ENCODE assay signal across 8 mouse cellular contexts in the genomic region with DNA sequence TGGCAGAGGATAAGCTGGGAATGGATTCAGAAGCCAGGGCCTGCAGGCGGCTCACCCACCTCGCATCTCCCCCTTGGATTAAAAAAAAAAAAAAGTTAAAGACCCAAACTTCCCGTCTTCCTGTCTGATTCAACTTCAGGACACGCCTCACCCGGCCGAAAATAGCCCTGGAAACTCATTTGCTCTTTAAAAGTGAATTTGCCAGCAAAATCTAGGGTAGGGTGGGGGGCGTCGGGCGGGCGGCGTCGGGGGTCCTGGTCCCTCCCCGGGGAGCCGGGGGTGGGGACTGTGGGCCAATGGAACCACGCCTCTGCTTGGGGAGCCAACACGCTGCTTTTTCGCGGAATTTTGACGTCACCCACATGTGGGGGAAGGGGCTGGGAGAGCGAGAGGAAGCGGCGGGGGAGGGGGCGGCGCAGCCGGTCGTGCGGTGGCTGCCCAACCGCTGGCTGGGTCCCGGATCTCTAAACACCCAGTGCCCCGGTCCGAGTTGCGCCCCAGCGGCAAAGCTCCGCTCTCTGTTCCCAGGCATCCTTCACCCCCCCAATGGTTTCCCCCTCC. TPM values are rescaled to one million over a fixed set of nuclear protein-coding genes. Genes with fewer than 3 reads are reported as not detected.
DNase-seq lines count a peak whose midpoint lies in the region; ATAC-seq lines count a peak whose summit lies in the region.

No protein-coding gene starts in this region.

- H3K27ac ChIP-seq in forebrain, embryonic 13.5 days = no peak overlapping the region
- H3K27ac ChIP-seq in hindbrain, embryonic 14.5 days = no peak overlapping the region
- H3K27ac ChIP-seq in liver, embryonic 11.5 days (ENCODE audit: low read depth, low read length) = peak overlapping the region; percentile 77; the same call in 1 of the 2 replicates

- H3K4me1 ChIP-seq in forebrain, embryonic 13.5 days = peaks cover 54% of the 10 kb centered on the region
- peaks cover 44% of the 10 kb centered on the region for H3K4me1 ChIP-seq in hindbrain, embryonic 14.5 days (replicated peaks; ENCODE audit: control insufficient read depth, insufficient read depth, low read length)
- H3K4me1 ChIP-seq in liver, embryonic 11.5 days (replicated peaks; ENCODE audit: control insufficient read depth, insufficient read depth, low read length) = peaks cover 31% of the 10 kb centered on the region

- H3K9ac ChIP-seq in forebrain, embryonic 13.5 days = peak overlapping the region; percentile 34
- H3K9ac ChIP-seq in hindbrain, embryonic 14.5 days = 0 out of 2 replicates have a peak overlapping the region, but pooled peaks have one; percentile 3
- H3K9ac ChIP-seq in liver, embryonic 11.5 days (ENCODE audit: low read depth, low read length) = peak overlapping the region; percentile 76

- no peaks in the 10 kb centered on the region for H3K9me3 ChIP-seq in forebrain, embryonic 13.5 days (replicated peaks)
- H3K9me3 ChIP-seq in hindbrain, embryonic 14.5 days (ENCODE audit: control insufficient read depth, low read length) = no peaks in the 10 kb centered on the region
- H3K9me3 ChIP-seq in liver, embryonic 11.5 days (ENCODE audit: control insufficient read depth, low read length) = no peaks in the 10 kb centered on the region

- H3K27me3 ChIP-seq in forebrain, embryonic 13.5 days = peaks cover 49% of the 10 kb centered on the region
- peaks cover 69% of the 10 kb centered on the region for H3K27me3 ChIP-seq in hindbrain, embryonic 14.5 days (ENCODE audit: control insufficient read depth, insufficient read depth, low read length)
- peaks cover 39% of the 10 kb centered on the region for H3K27me3 ChIP-seq in liver, embryonic 11.5 days (replicated peaks; ENCODE audit: control insufficient read depth, insufficient read depth, low read length)

- H3K36me3 ChIP-seq in forebrain, embryonic 13.5 days (ENCODE audit: poor library complexity, severe bottlenecking) = no peaks in the 10 kb centered on the region
- no peaks in the 10 kb centered on the region for H3K36me3 ChIP-seq in hindbrain, embryonic 14.5 days (replicated peaks; ENCODE audit: control insufficient read depth, insufficient read depth)
- no peaks in the 10 kb centered on the region for H3K36me3 ChIP-seq in liver, embryonic 11.5 days (ENCODE audit: control insufficient read depth, insufficient read depth, low read length)

- no peak for ATAC-seq in forebrain, embryonic 13.5 days
- no peak for ATAC-seq in hindbrain, embryonic 14.5 days (ENCODE audit: low FRiP score)
- no peak for ATAC-seq in liver, embryonic 11.5 days (replicated peaks; ENCODE audit: low FRiP score)

- DNase-seq in 416B (ENCODE audit: low read depth) = peak; percentile 96
- DNase-seq in ZHBTc4 (ENCODE audit: low read depth, low spot score) = peak; percentile 71
- DNase-seq in hindbrain, embryonic 14.5 days (ENCODE audit: low spot score) = no peak
- DNase-seq in liver, embryonic 11.5 days (ENCODE audit: low spot score) = peak; percentile 88
- DNase-seq in neural tube, embryonic 10.5 days (ENCODE audit: extremely low spot score, low spot score) = peak; percentile 88
- no peak for DNase-seq in frontal cortex, postnatal 36 days (ENCODE audit: low spot score in 2 of 2)
- no peak for DNase-seq in cerebellum, adult 8-10 months

- H3K4me3 ChIP-seq in forebrain, embryonic 13.5 days = peak overlapping the region; percentile 78
- peak overlapping the region; percentile 47 for H3K4me3 ChIP-seq in hindbrain, embryonic 14.5 days (replicated peaks; ENCODE audit: low read length)
- H3K4me3 ChIP-seq in liver, embryonic 11.5 days (ENCODE audit: low read depth, low read length) = peak overlapping the region; percentile 75

- peak overlapping the region; percentile 91 for H3K4me2 ChIP-seq in forebrain, embryonic 13.5 days
- H3K4me2 ChIP-seq in hindbrain, embryonic 14.5 days (replicated peaks) = peak overlapping the region; percentile 79
- peak overlapping the region; percentile 98 for H3K4me2 ChIP-seq in liver, embryonic 11.5 days

- under 1% methylated on average over 34 of the region's 34 CpGs for WGBS in forebrain, embryonic 13.5 days
- WGBS in hindbrain, embryonic 14.5 days = under 1% methylated on average over 32 of the region's 34 CpGs
- WGBS in liver, embryonic 11.5 days = under 1% methylated on average over 34 of the region's 34 CpGs

RNA-seq across cellular contexts. Expression of a gene that starts 2.8 kb away (rescaled TPM):
- polyA plus RNA-seq in forebrain, embryonic 13.5 days (2015; fragmentation: Nextera tagmentation; extraction: Ambion mirVana) = 1,785 and 2,054 TPM in 2 replicates
- polyA plus RNA-seq in hindbrain, embryonic 14.5 days (2014; fragmentation: Nextera tagmentation; extraction: Ambion mirVana) = 163 and 239 TPM in 2 replicates
- 273 and 275 TPM in 2 replicates for polyA plus RNA-seq in liver, embryonic 11.5 days (2014; fragmentation: Nextera tagmentation; extraction: Ambion mirVana)

RNA-seq across cellular contexts. Expression of a gene that starts 45.4 kb away (rescaled TPM):
- polyA plus RNA-seq in forebrain, embryonic 13.5 days (2015; fragmentation: Nextera tagmentation; extraction: Ambion mirVana) = 6.6 and 7.0 TPM in 2 replicates
- 6.5 and 6.9 TPM in 2 replicates for polyA plus RNA-seq in hindbrain, embryonic 14.5 days (2014; fragmentation: Nextera tagmentation; extraction: Ambion mirVana)
- 2.2 and 2.5 TPM in 2 replicates for polyA plus RNA-seq in liver, embryonic 11.5 days (2014; fragmentation: Nextera tagmentation; extraction: Ambion mirVana)

Comparison
In these comparisons a context has a peak if more than half of its experiments do, and no peak if none do; other contexts are left out.
1. DNase-seq: peak in 416B (single experiment), ZHBTc4 (single experiment), liver, embryonic 11.5 days (single experiment) and neural tube, embryonic 10.5 days (single experiment); none in hindbrain, embryonic 14.5 days (single experiment), frontal cortex, postnatal 36 days (0 of 2) and cerebellum, adult 8-10 months (single experiment).
2. H3K9ac ChIP-seq: peak in every context shown above with its lines; median percentile 76 in liver, embryonic 11.5 days; 34 in forebrain, embryonic 13.5 days; 3 in hindbrain, embryonic 14.5 days.
3. Peak in every context shown above with its lines, with median percentiles within 50 percentile points of each other: H3K4me2 ChIP-seq and H3K4me3 ChIP-seq.